Mouse (Mus musculus) retina, adult 2 months (tissue): ENCODE measurements around the gene Pfdn6.
"Not testable (repeated sequence)": the region's sequence is repeated elsewhere in the genome, so short reads cannot be mapped to it uniquely, and the experiment has no call there.

Experiments used
- DNase-seq: peaks from one replicate; pipeline ENCODE4 v3.0.0-alpha.2; 2012; ENCODE audit warnings: low read depth, low spot score

The Pfdn6 gene

DNA sequence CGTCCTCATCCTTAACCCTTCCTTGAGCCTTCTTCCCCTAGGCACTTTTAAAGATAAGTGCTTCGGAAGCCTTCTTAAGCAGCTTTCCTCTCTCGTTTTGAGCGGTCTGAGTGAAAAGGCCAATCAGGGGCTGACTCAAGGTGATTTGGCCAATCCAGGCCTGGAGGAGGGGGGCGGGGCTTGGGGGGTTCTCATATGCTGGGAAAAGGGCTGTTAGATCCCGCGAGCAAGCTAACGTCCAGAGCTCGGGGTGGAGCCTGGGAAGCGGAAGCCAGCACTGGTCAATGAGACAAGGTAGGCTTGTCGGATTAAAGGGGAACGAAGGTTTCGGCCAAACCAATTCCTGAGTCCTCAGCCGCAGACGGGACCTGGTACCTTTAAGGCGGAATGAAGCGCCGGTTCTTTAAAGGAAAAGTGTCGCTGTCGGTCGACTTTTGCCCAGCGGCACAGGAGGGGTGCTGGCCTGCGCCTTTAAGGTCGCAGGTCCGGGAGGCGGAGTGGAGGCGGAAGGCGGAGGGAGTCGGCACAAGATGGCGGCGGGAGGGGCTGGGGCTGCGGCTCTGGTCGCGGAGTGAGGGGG is 24.4 kb downstream of the Pfdn6 start, which contains the start of the genes Tapbp and Zbtb22:
Tapbp (plus strand) TSS at position 229 of the 580 bp plus-strand sequence.
Zbtb22 (plus strand) TSS at position 234 of the 580 bp plus-strand sequence.
- DNase-seq: peak; percentile 98

GRCm38 (mm10) chr17:33914969-33915391 is 25.2 kb downstream of the Pfdn6 start:
- DNase-seq: no peak

DNA sequence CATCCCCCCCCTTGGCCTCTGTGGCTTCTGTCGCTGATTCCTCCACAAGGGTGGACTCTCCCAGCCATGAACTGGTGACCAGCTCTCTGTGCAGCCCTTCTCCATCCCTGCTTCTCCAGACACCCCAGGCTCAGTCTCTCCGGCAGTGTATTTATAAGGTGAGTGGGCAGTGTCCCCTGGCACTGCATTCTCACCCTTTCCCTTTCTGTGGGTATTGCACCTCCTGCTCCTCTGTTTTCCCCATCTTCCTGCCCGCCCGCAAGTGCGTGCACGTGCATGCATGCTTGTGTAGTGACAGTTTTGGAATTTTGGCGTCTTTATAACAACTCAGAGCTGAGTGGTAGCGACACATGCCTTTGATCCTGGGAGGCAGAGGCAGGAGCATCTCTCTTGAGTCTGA is 26.2 kb downstream of the Pfdn6 start:
- DNase-seq: no peak

DNA sequence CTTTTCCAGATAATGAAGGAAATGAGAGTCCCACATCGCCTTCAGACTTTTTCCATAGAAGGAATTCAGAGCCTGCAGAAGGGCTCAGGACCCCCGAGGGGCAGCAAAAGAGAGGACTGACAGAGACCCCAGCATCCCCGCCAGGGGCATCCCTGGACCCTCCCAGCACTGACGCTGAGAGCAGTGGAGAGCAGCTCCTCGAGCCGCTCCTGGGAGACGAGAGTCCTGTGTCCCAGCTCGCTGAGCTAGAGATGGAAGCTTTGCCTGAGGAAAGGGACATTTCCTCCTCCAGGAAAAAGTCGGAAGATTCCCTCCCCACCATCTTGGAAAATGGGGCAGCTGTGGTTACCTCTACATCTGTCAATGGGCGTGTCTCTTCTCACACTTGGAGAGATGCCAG is 26.9 kb downstream of the Pfdn6 start:
- DNase-seq: no peak

DNA sequence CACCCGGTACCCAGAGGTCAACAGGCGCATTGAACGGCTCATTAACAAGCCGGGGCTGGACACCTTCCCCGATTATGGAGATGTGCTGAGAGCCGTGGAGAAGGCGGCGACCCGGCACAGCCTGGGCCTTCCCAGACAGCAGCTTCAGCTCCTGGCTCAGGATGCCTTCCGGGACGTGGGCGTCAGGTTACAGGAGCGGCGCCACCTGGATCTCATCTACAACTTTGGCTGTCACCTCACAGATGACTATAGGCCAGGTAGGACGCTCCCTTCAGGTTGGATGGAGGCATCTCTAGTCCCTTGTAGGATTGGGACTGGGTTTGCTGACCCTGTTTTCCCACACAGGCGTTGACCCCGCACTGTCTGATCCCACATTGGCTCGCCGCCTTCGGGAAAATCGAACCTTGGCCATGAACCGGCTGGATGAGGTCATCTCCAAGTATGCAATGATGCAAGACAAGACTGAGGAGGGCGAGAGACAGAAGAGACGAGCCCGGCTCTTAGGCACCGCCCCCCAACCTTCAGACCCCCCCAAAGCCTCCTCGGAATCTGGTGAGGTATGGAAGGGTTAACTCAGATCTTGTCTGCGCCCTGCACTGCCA is 28.2 kb downstream of the Pfdn6 start:
- DNase-seq: no peak

GRCm38 (mm10) chr17:33911052-33911812 is 28.9 kb downstream of the Pfdn6 start:
- DNase-seq: no peak

GRCm38 (mm10) chr17:33910346-33911051 is 29.6 kb downstream of the Pfdn6 start:
- no peak for DNase-seq

GRCm38 (mm10) chr17:33909869-33910250 is 30.3 kb downstream of the Pfdn6 start:
- no peak for DNase-seq

- peak; percentile 94 for DNase-seq
Measured at GRCm38 (mm10) chr17:33909077-33909868, 30.9 kb downstream of the Pfdn6 start, which contains the start of gene Daxx. Daxx (plus strand) TSS chr17:33909414.

GRCm38 (mm10) chr17:33908331-33909076 is 31.6 kb downstream of the Pfdn6 start:
- no peak for DNase-seq

DNA sequence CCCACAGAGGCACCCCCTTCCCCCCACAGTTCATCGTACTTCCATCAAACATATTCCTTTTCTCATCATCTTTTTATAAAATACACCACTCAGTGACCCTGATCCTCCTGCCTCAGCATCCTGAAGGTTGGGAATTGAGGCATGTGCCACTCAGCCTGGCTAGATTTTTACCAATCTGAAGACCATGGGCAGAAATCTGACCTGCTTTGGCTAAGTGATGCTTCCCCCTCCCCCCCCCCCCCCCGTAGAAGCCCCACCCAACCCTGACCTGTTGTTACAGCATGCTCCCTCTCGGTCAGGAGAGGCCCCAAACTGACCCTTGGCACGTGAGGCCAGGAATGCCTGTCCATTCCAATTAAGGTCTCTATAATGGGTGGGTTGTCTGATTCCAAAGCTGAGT is 35.3 kb downstream of the Pfdn6 start, which contains the start of gene Platr17:
Platr17 (plus strand) TSS at position 301 of the 400 bp plus-strand sequence.
- DNase-seq: not testable (repeated sequence)

GRCm38 (mm10) chr17:33903911-33904651 is 36.1 kb downstream of the Pfdn6 start:
- DNase-seq: not testable (repeated sequence)

GRCm38 (mm10) chr17:33902491-33902890 is 37.7 kb downstream of the Pfdn6 start:
- no peak for DNase-seq

- no peak for DNase-seq
Measured at GRCm38 (mm10) chr17:33902079-33902478, 38.1 kb downstream of the Pfdn6 start.

- DNase-seq: no peak
Measured at GRCm38 (mm10) chr17:33901653-33902052, 38.5 kb downstream of the Pfdn6 start.

DNA sequence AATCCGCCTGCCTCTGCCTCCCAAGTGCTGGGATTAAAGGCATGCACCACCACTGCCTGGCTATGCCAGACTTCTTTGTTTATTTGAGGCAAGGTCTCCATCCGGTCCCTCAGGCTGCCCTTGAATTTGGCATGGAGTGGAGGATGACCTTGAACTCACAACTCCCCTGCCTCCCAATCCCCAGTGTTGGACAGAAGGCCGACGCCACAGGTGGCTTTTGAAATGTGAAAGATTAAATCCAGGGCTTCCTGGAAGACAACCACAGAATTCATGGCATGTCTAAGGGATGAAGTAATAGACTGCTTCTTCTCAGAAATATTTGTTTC is 39.2 kb downstream of the Pfdn6 start:
- no peak for DNase-seq

- DNase-seq: no peak
Measured at GRCm38 (mm10) chr17:33900281-33900988, 39.7 kb downstream of the Pfdn6 start.

GRCm38 (mm10) chr17:33899642-33900041 is 40.5 kb downstream of the Pfdn6 start:
- DNase-seq: no peak

GRCm38 (mm10) chr17:33898193-33898592 is 42.0 kb downstream of the Pfdn6 start:
- not testable (repeated sequence) for DNase-seq
